Mouse (Mus musculus) frontal cortex, postnatal 36 days (tissue): ENCODE results near the gene Hdac1.

ENCODE experiments used
- DNase-seq, 2 experiments: peaks; one replicate each; pipeline ENCODE4 v3.0.0; 2022; ENCODE audit warnings: low spot score in 2 of 2

Gene Hdac1

DNA sequence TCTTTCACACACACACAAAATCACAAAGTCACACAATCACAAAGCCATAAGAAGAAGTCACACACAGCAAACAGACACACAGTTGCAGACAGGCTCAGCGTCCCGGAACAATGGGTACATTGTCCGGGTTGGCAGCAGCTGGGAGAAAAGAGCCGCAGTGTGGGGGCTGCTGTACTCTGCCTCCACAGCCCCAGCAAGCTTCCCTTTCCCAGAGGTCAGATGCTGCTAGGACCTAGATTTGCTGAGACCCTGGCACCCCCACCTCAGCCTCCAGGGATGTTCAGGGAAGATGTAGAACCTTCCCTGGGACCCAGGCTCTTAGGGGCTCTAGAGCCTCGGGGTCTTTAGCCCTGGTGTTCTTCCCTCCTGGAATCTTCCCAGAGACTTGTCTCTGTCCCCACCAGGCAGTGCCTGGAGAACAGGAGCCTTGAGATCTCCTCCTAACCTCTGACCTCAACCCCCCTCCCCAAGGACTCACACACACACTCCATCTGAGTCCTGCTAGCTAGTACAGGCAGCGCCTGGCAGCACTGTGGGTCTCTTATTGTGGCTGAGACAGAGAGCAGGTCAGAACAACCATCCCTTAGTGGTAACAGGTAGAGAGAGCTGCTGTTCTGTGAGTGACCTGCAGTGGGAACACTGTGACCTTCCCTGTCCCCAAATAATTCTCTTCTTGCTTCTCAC lies 31.0 kb downstream of the Hdac1 start:
- DNase-seq, result no peak

DNA sequence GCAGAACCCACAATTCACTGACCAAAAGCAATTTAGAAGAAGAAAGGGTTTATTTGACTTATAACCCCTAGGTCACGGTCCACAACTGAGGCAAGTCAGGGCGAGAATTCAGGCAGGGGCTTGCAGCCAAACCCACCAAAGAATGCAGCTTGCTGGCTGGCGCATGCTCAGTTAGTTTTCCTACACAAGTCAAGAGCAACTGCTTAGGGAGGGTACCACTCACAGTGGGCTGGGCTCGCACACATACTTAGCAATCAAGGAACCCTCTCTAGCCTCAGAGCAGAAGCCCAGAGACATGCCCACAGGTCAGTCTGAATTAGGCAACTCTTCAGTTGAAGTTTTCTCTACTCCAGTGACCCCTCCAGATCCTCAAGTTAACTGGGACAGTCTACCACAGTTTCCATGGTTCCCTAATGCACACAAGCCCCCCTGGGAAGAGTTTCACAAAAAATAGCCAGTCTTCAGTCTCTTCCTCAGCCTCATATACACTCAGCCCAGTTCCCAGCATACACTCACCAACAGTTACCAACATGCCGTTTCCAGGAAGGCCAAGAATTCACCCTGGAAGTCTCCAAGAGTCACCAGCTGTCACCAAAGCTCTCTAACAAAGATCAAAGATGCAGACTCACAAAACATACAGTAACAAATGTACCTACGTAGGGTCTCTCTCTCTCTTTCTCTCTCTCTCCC lies 31.6 kb downstream of the Hdac1 start:
- no peak for DNase-seq

DNA sequence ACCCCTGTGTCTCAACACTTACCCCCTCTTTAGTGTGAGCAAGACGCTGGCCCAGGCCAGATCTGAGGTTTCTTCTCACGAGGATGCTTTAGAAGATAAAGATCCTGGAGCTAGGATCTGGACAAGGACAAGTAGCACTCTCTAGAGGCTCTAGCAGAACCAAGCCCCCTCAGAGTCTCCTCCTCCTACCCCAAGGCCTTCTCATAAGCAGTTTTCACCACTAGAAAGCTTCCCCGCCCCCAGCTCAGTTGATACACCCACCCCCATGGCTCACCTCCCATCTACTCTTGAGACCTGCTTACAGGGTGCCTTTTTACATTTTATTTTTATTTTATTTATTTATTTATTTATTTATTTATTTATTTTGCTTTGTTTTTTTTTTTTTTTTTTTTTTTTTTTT lies 32.9 kb downstream of the Hdac1 start:
- no peak for DNase-seq

- DNase-seq, result no peak
These were observed 33.5 kb downstream of the Hdac1 start for GRCm38 (mm10) chr4:129508834-129509600.

DNA sequence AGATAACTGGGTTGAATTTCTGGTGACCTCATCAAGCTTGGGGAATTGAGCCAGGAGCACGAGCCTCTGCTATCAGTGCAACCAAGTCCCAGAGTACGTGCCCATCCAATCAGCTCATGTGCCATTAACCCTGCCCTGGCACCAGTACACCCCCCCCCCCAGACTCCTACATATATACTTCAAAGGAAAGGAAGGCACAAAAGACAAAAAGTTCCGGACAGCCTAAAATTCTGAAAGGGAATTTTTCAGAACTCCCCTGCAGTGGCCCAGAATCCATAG lies 34.3 kb downstream of the Hdac1 start:
- DNase-seq, result no peak

GRCm38 (mm10) chr4:129507434-129508236 lies 34.9 kb downstream of the Hdac1 start:
- no peak for DNase-seq

DNA sequence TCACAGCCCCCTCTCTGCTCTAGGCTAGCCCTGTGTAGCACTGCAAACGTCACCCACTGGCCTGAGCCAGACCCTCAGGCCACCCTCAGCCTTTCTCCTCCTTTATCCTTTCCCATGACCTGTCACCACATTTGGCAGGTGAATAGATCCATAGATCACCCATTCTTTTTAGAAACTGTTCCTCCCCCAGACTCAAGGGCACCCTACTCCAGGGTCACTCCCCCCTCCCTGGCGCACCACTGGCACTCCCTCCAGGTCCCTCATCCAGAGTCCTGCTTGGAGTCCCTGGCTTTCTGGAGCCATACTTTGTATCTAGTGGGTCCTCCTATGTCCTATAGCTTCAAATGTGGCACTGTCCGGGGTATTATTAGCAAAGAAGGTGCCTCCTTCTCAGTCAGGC lies 37.0 kb downstream of the Hdac1 start:
- no peak for DNase-seq

DNA sequence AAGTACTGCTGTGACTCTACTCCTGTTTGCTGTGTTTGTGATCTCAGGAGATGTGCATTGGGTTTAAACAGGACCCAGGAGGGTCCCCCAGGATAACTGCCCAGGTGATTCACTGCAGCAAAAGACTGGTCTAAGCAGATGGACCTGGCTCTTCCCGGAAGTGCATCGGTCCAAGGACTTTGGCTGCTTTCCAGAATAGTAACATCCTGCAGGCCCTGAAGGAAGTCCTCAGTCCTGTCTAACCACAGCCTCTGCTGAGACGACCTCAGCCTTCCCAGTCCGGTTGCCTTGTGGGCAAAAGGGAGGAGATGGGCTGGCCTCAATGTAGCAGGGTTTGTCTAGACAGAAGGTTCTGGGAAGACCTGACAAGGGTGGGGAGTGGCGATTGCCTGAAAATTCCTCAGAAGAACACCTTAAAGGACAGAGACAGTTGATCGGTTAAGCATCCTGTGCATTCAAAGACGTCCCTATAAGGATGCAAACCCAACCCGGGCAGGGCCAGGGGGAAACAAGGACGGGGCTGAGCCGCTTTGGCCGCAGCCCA lies 39.5 kb downstream of the Hdac1 start:
- DNase-seq, result no peak

- no peak for DNase-seq
These were observed 40.1 kb downstream of the Hdac1 start for GRCm38 (mm10) chr4:129502327-129502888.

DNA sequence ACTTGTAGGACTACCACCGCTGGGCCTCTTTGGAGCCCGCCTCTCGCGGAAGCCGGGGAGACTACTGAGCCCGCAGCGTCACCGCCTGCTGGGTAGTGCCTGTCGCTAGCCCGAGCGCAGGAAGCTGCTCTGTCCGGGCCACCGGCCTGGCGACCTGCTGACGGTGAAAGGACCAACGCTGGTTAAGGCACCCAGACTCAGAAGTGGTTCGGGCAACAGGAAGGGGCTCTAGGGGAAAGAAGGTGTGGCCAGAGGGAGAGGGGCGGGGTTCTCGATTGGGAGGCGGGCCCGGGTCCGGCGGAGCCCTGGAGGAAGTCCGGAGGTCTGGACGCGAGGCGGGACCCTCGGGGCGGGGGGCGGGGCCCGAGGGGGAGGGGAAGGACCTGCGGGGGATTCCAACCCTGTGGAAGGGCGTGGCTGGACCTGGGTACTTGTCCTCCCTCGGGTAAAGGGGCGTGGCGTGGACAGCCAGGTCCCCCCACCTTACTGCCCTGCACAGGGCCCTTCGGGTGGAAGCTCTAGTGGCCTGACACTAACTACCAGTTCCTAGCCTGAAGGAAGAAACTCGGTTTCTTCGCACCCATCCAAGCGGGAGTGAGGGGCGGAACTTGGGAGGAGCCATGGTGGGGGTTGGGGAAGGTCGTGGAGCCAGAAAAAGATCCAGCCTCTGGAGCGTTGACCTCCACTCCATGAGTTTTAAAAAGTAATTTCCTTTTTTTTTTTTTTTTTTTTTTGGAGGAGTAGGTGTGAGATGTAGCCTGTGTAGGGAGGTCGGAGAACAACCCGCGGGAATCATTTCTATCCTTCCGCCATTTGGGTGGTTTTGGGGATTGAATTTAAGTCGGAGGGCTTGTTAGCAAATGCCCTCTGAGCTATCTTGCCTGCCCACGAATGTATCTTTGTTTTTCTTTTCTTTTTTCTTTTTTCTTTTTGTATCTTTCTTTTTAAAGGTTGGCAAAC lies 41.6 kb downstream of the Hdac1 start:
- DNase-seq, result peak; percentile 60 to 66

GRCm38 (mm10) chr4:129500017-129500416 lies 42.5 kb downstream of the Hdac1 start:
- DNase-seq, result no peak

DNA sequence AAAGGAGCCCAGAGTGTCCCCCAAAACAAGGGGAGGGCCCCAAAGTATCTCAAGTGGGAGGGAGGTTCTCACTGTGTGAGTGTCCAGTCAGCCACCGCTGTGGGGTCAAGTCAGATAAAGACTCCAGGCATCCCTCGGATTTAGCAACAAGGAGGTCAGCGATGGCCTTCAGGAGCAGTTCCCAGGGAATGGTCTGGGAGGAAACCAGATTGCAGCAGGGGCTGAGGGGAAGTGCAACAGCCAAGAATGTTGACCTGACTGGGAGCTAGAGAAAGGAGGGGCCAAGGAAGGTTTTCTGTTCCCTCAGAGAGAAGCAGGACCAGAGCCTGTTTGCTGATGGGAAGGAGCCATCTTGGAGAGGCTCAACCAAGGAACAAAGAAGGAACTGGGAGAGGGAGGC lies 43.6 kb downstream of the Hdac1 start:
- DNase-seq, result no peak

GRCm38 (mm10) chr4:129496631-129497030 lies 45.9 kb downstream of the Hdac1 start:
- no peak for DNase-seq

DNA sequence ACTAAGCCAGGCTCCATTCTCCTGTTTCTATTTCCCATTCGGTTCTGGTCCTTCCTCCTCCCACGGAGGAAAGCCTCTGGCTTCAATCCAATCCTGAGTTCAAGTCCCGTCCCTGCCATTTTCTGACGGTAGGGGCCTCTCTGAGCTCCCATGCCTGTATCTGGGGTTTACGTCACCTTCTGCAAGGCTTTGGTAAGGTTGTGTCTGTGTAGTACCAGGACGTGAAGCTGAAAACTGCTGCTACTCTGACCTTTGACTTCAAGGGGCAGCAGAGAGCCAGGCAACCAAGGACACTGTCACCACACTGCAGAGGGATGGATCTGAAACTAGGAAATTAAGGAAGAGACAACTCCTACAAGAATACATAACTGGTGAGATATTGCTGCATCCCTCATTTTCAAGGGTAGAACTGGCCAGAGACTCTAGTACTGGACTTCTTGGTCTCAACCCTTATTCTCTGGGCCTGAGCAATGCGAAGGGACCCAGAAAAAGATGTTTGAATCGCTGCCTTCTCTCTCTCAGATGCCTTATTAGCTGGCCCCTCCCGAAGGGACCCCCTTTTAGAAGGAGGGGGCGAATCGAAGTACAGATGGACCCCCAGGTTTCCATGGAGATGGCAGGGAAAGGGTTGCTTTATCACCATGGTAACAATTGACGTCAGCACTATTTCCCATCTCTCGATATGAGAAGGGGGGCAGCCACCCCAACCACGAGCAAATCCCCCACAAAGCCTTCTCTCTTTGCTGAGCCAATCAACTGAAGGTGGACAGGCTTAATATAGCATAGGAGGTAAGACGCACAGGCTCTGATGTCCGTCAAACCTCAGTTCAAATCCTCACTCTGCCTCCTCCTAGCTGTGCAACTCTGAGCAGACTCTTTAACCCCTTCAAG lies 46.6 kb downstream of the Hdac1 start:
- DNase-seq, result peak in 1 of 2 experiments; percentile 40

- no peak for DNase-seq
These were observed 47.8 kb downstream of the Hdac1 start for GRCm38 (mm10) chr4:129494681-129495080.

- no peak for DNase-seq
These were observed 51.3 kb downstream of the Hdac1 start, which contains the start of the genes Tssk3 and Fam229a for GRCm38 (mm10) chr4:129490972-129491880. Tssk3 (minus strand) TSS chr4:129491022. Fam229a (plus strand) TSS chr4:129491190.

DNA sequence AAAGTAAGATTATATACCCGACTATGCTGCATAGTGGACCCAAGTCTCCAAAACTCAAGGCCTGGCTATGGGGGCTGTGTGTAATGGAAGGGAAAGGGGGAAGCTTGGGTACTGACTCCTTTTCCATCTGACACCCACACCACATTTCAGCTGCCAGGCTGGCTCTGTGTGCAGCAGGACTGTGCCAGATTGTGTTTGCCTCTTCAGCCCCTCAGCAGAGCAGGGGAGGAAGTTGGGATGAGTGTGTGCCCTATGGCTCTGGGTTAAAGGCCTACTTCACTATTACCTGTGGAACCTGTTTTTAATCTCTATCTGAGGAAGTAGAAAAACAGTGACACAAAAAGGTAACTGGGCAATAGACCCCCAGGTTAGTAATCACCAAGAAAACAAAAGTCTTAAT lies 61.4 kb downstream of the Hdac1 start:
- no peak for DNase-seq

DNA sequence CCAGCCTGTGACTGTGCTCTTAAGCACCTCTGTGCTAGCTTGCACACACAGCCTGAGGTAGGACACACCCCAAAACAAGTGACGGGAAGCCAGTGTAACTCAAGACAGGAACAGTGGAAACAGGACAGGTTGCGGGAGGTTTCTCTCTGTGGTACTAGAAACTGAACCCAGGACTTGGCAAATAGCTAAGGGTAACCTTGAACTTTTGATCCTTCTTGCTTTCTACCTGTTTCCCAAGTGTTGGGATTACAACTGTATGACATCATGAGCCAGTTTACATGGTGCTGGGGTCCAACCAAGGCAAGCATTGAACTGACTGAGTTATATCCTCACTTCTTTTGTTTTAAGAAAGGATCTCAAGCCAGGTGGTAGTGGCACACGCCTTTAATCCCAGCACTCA lies 62.6 kb downstream of the Hdac1 start:
- DNase-seq, result no peak
